Mouse (Mus musculus): Measurements from ENCODE around the gene Slc35g2. TPM values are rescaled to one million over a fixed set of nuclear protein-coding genes. Genes with fewer than 3 reads are reported as not detected.

The Slc35g2 gene
- polyA plus RNA-seq, 1 experiment, result 0.38 TPM

GRCm38 (mm10) chr9:100506652-100507051 lies 64.2 kb downstream of the Slc35g2 start:
- no peaks in the 10 kb centered on the region for H3K36me3 ChIP-seq (ENCODE audit: control insufficient read depth, insufficient read depth, low read length)
- no peak overlapping the region for H3K4me3 ChIP-seq (ENCODE audit: control insufficient read depth, insufficient read depth, low read length)
- no peak for DNase-seq
- TF ChIP-seq POLR2A (IDR thresholded peaks at IDR 0.05; ENCODE audit: control insufficient read depth, extremely low read depth, insufficient read depth, low read length, poor library complexity) (no peak), CTCF (IDR thresholded peaks at IDR 0.05; ENCODE audit: borderline replicate concordance, control insufficient read depth, extremely low read depth, insufficient read depth, low read length, poor library complexity) (no peak)
- WGBS, result 60% methylated on average over 2 of the region's 2 CpGs
- no peak overlapping the region for H3K27ac ChIP-seq (ENCODE audit: control insufficient read depth, insufficient read depth, low read length)
- no peaks in the 10 kb centered on the region for H3K27me3 ChIP-seq (ENCODE audit: control insufficient read depth, insufficient read depth, low read length)
- no peaks in the 10 kb centered on the region for H3K4me1 ChIP-seq (replicated peaks; ENCODE audit: control insufficient read depth, insufficient read depth, low read length)

- WGBS, result 93% methylated on average over 4 of the region's 4 CpGs
- H3K27me3 ChIP-seq (ENCODE audit: control insufficient read depth, insufficient read depth, low read length), result no peaks in the 10 kb centered on the region
- H3K36me3 ChIP-seq (ENCODE audit: control insufficient read depth, insufficient read depth, low read length), result no peaks in the 10 kb centered on the region
- no peak overlapping the region for H3K4me3 ChIP-seq (ENCODE audit: control insufficient read depth, insufficient read depth, low read length)
- no peaks in the 10 kb centered on the region for H3K4me1 ChIP-seq (replicated peaks; ENCODE audit: control insufficient read depth, insufficient read depth, low read length)
- H3K27ac ChIP-seq (ENCODE audit: control insufficient read depth, insufficient read depth, low read length), result no peak overlapping the region
- TF ChIP-seq POLR2A (IDR thresholded peaks at IDR 0.05; ENCODE audit: control insufficient read depth, extremely low read depth, insufficient read depth, low read length, poor library complexity) (no peak), CTCF (IDR thresholded peaks at IDR 0.05; ENCODE audit: borderline replicate concordance, control insufficient read depth, extremely low read depth, insufficient read depth, low read length, poor library complexity) (no peak)
- DNase-seq, result no peak
Observed at GRCm38 (mm10) chr9:100505498-100505897, 65.4 kb downstream of the Slc35g2 start.

Other genes with a start within 250 kb of the Slc35g2 start
- 8.0 and 8.3 TPM in 2 replicates for gene Il20rb, start 84.3 kb downstream of the Slc35g2 start, polyA plus RNA-seq (2012; rRNA removed)
- gene Nck1, start 25.0 kb downstream of the Slc35g2 start, polyA plus RNA-seq (2012; rRNA removed), result 4.4 and 7.0 TPM in 2 replicates
- 7.9 and 10.2 TPM in 2 replicates for gene Stag1, start 26.7 kb upstream of the Slc35g2 start, polyA plus RNA-seq (2012; rRNA removed)